16 mouse cellular contexts compared by ENCODE assay signal in the genomic region with DNA sequence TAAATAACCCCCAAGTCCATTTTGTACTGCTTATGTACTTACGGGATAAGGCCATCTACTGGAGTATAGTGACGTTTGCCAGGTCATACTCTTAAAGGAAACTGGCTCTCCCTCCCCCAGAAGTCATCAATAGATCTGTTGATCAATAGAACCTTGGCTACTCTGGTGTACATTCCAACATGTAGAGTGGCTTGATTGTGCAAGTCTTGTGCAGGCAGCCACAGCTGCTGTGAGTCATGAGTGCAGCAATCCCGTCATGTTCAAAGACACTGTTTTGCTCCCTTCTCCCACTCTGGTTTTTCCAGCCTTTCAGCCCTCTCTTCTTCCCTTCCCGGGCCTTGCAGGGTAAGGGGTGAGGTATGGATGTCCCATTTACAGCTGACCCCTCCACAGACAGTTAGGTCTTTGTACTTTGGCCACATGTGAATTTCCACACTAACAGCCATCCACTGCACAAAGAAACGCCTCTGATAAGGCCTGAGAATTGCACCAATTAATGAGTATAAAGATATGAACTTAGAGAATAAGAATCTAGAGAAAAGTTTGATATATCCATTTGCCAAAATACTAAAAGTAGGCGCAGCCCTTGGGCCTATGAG. TPM values are rescaled to one million over a fixed set of nuclear protein-coding genes. Genes with fewer than 3 reads are reported as not detected.
A peak's percentile ranks its signal among the peaks of the same experiment; 100 is the strongest.
DNase-seq lines count a peak whose midpoint lies in the region; TF ChIP-seq lines count a peak whose summit lies in the region.
"Had no signal": no experiment of that assay in that cellular context is flagged by ENCODE, and none has a peak within 500 bp of the region (broad histone marks: within the 10 kb centered on the region; RNA-seq: fewer than 3 reads in every experiment).

No protein-coding gene starts in this region.

- TF ChIP-seq POLR2A in liver, adult 2 months (IDR thresholded peaks at IDR 0.05; ENCODE audit: extremely low read depth, insufficient read depth, low read length) = no peak
- TF ChIP-seq POLR2A in kidney, adult 2 months (IDR thresholded peaks at IDR 0.05; ENCODE audit: low read depth, low read length) = no peak

- peak overlapping the region; percentile 79 for H3K27ac ChIP-seq in liver, adult 2 months (replicated peaks; ENCODE audit: insufficient read depth, low read depth, low read length)
- H3K27ac ChIP-seq in kidney, adult 2 months (ENCODE audit: insufficient read depth, low read depth, low read length) = no peak overlapping the region
- H3K27ac ChIP-seq: embryonic facial prominence, embryonic 15.5 days; forebrain, embryonic 13.5 days; hindbrain, embryonic 12.5 days; liver, embryonic 14.5 days had no signal

- WGBS in liver, adult 2 months = 37% methylated on average over 6 of the region's 6 CpGs
- 84% methylated on average over 6 of the region's 6 CpGs for WGBS in kidney, adult 2 months

- H3K79me2 ChIP-seq in liver, adult 2 months (ENCODE audit: control insufficient read depth, insufficient read depth, low read length) = no peaks in the 10 kb centered on the region

- DNase-seq in liver, adult 2 months (ENCODE audit: extremely low read depth, low read depth, low spot score) = peak; percentile 92
- DNase-seq in liver = no peak
- peak; percentile 4 to 10 for DNase-seq in urinary bladder, postnatal 36 days (ENCODE audit: low spot score in 2 of 2)
- no peak for DNase-seq in urinary bladder, adult 2 months (ENCODE audit: low spot score)
- peak; percentile 8 for DNase-seq in gonadal fat pad, adult 2 months (ENCODE audit: low read depth)
- DNase-seq in right cerebral cortex, postnatal 10 days (ENCODE audit: low spot score in 2 of 2) = no peak
- no peak for DNase-seq in kidney, adult 2 months
- DNase-seq: cerebellum, adult 9-10 months; heart, adult 11 months; kidney, adult 8-10 months; kidney, postnatal 4 days; thymus, adult 18-20 months had no signal

- no peak overlapping the region for H3K9ac ChIP-seq in liver, adult 2 months (ENCODE audit: low read depth, low read length)
- H3K9ac ChIP-seq: embryonic facial prominence, embryonic 15.5 days; forebrain, embryonic 13.5 days; hindbrain, embryonic 12.5 days; liver, embryonic 14.5 days had no signal

- H3K36me3 ChIP-seq in liver, adult 2 months (ENCODE audit: control insufficient read depth, insufficient read depth, low read length) = no peaks in the 10 kb centered on the region
- no peaks in the 10 kb centered on the region for H3K36me3 ChIP-seq in kidney, adult 2 months (ENCODE audit: control insufficient read depth, insufficient read depth, low read length)
- H3K36me3 ChIP-seq: embryonic facial prominence, embryonic 15.5 days; hindbrain, embryonic 12.5 days had no signal

- no peak for TF ChIP-seq CTCF in liver, adult 2 months (IDR thresholded peaks at IDR 0.05; ENCODE audit: low read depth, low read length)
- no peak for TF ChIP-seq CTCF in kidney, adult 2 months (conservative IDR thresholded peaks at IDR 0.05; ENCODE audit: insufficient read depth, insufficient read length, low read depth, low read length)

- H3K27me3 ChIP-seq in liver, adult 2 months (ENCODE audit: control insufficient read depth, insufficient read depth, low read length) = no peaks in the 10 kb centered on the region
- no peaks in the 10 kb centered on the region for H3K27me3 ChIP-seq in kidney, adult 2 months (replicated peaks; ENCODE audit: control insufficient read depth, insufficient read depth, low read length)
- H3K27me3 ChIP-seq: embryonic facial prominence, embryonic 15.5 days; hindbrain, embryonic 12.5 days had no signal

- H3K4me3 ChIP-seq in liver, adult 2 months (ENCODE audit: insufficient read depth, low read depth, low read length) = no peak overlapping the region
- H3K4me3 ChIP-seq in kidney, adult 2 months (ENCODE audit: insufficient read depth, low read depth, low read length) = no peak overlapping the region
- H3K4me3 ChIP-seq: embryonic facial prominence, embryonic 15.5 days; forebrain, embryonic 13.5 days; hindbrain, embryonic 12.5 days had no signal

- no peaks in the 10 kb centered on the region; the same call in 1 of the 2 replicates for H3K4me1 ChIP-seq in liver, adult 2 months (ENCODE audit: control insufficient read depth, insufficient read depth, low read length)
- no peaks in the 10 kb centered on the region for H3K4me1 ChIP-seq in kidney, adult 2 months (ENCODE audit: control insufficient read depth, insufficient read depth, low read length)
- H3K4me1 ChIP-seq: embryonic facial prominence, embryonic 15.5 days; hindbrain, embryonic 12.5 days had no signal

RNA-seq across cellular contexts. Expression of a gene that starts 53.0 kb away (rescaled TPM):
- total RNA-seq in liver, adult 2 months (2014; rRNA removed) = 9.7 and 9.9 TPM in 2 replicates
- polyA plus RNA-seq in liver, adult 2 months (2012; rRNA removed) = 1.7 and 2.5 TPM in 2 replicates
- 6.3 and 8.3 TPM in 2 replicates for polyA plus RNA-seq in urinary bladder, adult 2 months (2012; rRNA removed)
- polyA plus RNA-seq in gonadal fat pad, adult 2 months (2012; rRNA removed) = 4.5 and 5.3 TPM in 2 replicates
- polyA plus RNA-seq in kidney, adult 2 months (2012; rRNA removed) = 4.5 and 4.6 TPM in 2 replicates

RNA-seq across cellular contexts. Expression of a gene that starts 53.2 kb away (rescaled TPM):
- total RNA-seq in liver, adult 2 months (2014; rRNA removed) = 50.9 and 56.6 TPM in 2 replicates
- polyA plus RNA-seq in liver, adult 2 months (2012; rRNA removed) = 21.1 and 22.3 TPM in 2 replicates
- 47.1 and 49.4 TPM in 2 replicates for polyA plus RNA-seq in urinary bladder, adult 2 months (2012; rRNA removed)
- 21.6 and 23.0 TPM in 2 replicates for polyA plus RNA-seq in gonadal fat pad, adult 2 months (2012; rRNA removed)
- polyA plus RNA-seq in kidney, adult 2 months (2012; rRNA removed) = 19.4 and 33.8 TPM in 2 replicates

Comparison
In these comparisons a context has a peak if more than half of its experiments do, and no peak if none do; other contexts are left out.
1. DNase-seq: peak in liver, adult 2 months (single experiment), urinary bladder, postnatal 36 days (2 of 2) and gonadal fat pad, adult 2 months (single experiment); none in liver (single experiment), urinary bladder, adult 2 months (single experiment), right cerebral cortex, postnatal 10 days (0 of 2) and kidney, adult 2 months (single experiment).